Mouse (Mus musculus): ENCODE results near the gene Abhd8.

DNA sequence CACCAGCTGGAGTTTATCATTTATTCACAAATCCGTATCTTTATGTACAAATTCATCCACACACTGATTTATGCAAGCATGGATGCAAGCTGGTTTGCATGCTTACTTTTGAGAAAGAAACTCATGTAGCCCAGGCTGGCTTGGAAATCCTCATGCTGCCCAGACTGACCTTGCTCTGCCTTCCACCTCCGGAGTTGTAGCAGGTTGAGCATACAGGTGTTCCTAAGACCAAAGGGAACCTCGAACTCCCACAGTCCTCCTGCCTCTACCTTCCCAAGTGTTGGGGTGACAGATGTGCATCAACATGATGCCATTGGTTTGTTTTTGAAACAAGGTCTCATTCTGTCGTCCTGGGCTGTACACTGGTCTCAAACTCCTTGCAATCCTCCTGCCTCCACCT, 1.3 kb downstream of the Abhd8 start:
- TF ChIP-seq CTCF (IDR thresholded peaks at IDR 0.05; ENCODE audit: extremely low read depth, insufficient read depth, low read length), result no peak
- no peak for TF ChIP-seq POLR2A (IDR thresholded peaks at IDR 0.05; ENCODE audit: extremely low read depth, insufficient read depth, low read length)
